Mouse (Mus musculus): ENCODE measurements at regions not wholly inside any gene's neighbourhood (a gene's known extent, or its start where the extent isn't known, plus 50 kb on each side); places are given as distances from the start of the nearest gene placed in this dataset.

- no peak for TF ChIP-seq CTCF (IDR thresholded peaks at IDR 0.05; ENCODE audit: low read depth)
- no peak for TF ChIP-seq EP300 (IDR thresholded peaks at IDR 0.05; ENCODE audit: low read depth)
Observed at GRCm38 (mm10) chr11:27726109-27726508, 613.6 kb downstream of the Gm6685 start.

Data from heart, postnatal 0 days (tissue).